Mouse (Mus musculus) lung, adult 2 months (tissue): ENCODE results near the gene Epha7. TPM values are rescaled to one million over a fixed set of nuclear protein-coding genes. Genes with fewer than 3 reads are reported as not detected.

Experiments
- DNase-seq: peaks from one replicate; pipeline ENCODE4 v3.0.0; 2022
- H3K4me1 ChIP-seq: fragments of 200-500 bp; 2 replicates; pipeline ENCODE4 v1.6.1; 2011; ENCODE audit warnings: low read length; ENCODE audit not compliant: control insufficient read depth, insufficient read depth
- H3K4me3 ChIP-seq: fragments of 200-500 bp; replicated peaks from 2 replicates; pipeline ENCODE3; 2011; ENCODE audit warnings: low read depth, mild to moderate bottlenecking, control low read depth, low read length; ENCODE audit errors: extremely low read depth
- CTCF ChIP-seq: fragments of 200-500 bp; IDR thresholded peaks from 2 replicates; pipeline ENCODE4 v1.5.1; 2011; ENCODE audit warnings: mild to moderate bottlenecking, low read length, control low read depth; ENCODE audit not compliant: insufficient read depth
- POLR2A ChIP-seq: fragments of 200-500 bp; IDR thresholded peaks from 2 replicates; pipeline ENCODE4 v1.6.1; 2011; ENCODE audit warnings: low read depth, mild to moderate bottlenecking, control low read depth, low read length, borderline replicate concordance; ENCODE audit errors: extremely low read depth
- WGBS: fragments of 180-500 bp; shearing (Covaris S2); methylation state at CpG from one replicate; pipeline ENCODE4 v1.1.7; 2018; 5-methylcytosine and 5-hydroxymethylcytosine counted together
- polyA plus RNA-seq: library from polyadenylated mRNA; depleted of rRNA; stranded (reverse); fragments of >200 nt; gene quantifications from 2 replicates; pipeline ENCODE4 v1.2.3, GENCODE M21; 2012; rRNA removed

The Epha7 gene
- polyA plus RNA-seq: 0.98 and 2.1 TPM in 2 replicates

GRCm38 (mm10) chr4:28812691-28813289, at the start of gene Epha7:
Gene Epha7, plus strand, starts transcription at chr4:28813131.
- WGBS: under 1% methylated on average over 48 of the region's 48 CpGs
- DNase-seq: peak; percentile 92
- TF ChIP-seq POLR2A (peak; percentile 86; the same call in 1 of the 2 replicates), CTCF (no peak)
- no peaks in the 10 kb centered on the region for H3K4me1 ChIP-seq
- H3K4me3 ChIP-seq: peak within 1 kb of the TSS; percentile 75

GRCm38 (mm10) chr4:28783961-28784360, 29.0 kb upstream of the Epha7 start:
- WGBS: 43% methylated on average over 3 of the region's 3 CpGs
- Histone ChIP-seq H3K4me3 (no peak overlapping the region), H3K4me1 (no peaks in the 10 kb centered on the region)
- TF ChIP-seq CTCF (no peak), POLR2A (no peak)
- DNase-seq: no peak

GRCm38 (mm10) chr4:28808800-28809199, 4.1 kb upstream of the Epha7 start:
- no peak for DNase-seq
- Histone ChIP-seq H3K4me1 (no peaks in the 10 kb centered on the region), H3K4me3 (no peak overlapping the region)
- TF ChIP-seq CTCF (no peak), POLR2A (no peak)

GRCm38 (mm10) chr4:28809703-28810102, 3.2 kb upstream of the Epha7 start:
- TF ChIP-seq CTCF (no peak), POLR2A (no peak)

GRCm38 (mm10) chr4:28813551-28814475, 882 bp downstream of the Epha7 start:
- Histone ChIP-seq H3K4me1 (no peaks in the 10 kb centered on the region), H3K4me3 (peak overlapping the region; percentile 75)
- peak; percentile 53 for DNase-seq
- TF ChIP-seq CTCF (no peak), POLR2A (no peak)
- WGBS: 1% methylated on average over 90 of the region's 94 CpGs

More at GRCm38 (mm10) chr4:28809703-28810102, 3.2 kb upstream of the Epha7 start:
- WGBS: 70% methylated on average over 4 of the region's 4 CpGs
- Histone ChIP-seq H3K4me3 (no peak overlapping the region), H3K4me1 (no peaks in the 10 kb centered on the region)
- DNase-seq: no peak

GRCm38 (mm10) chr4:28814476-28814815, 1.5 kb downstream of the Epha7 start:
- no peaks in the 10 kb centered on the region for H3K4me1 ChIP-seq
- WGBS: 3% methylated on average over 8 of the region's 8 CpGs
- no peak for DNase-seq
- TF ChIP-seq POLR2A (no peak), CTCF (no peak)
- H3K4me3 ChIP-seq: peak overlapping the region; percentile 54

- TF ChIP-seq POLR2A (peak; percentile 6; the same call in 1 of the 2 replicates), CTCF (no peak)
- DNase-seq: peak; percentile 49
- H3K4me1 ChIP-seq: no peaks in the 10 kb centered on the region
- H3K4me3 ChIP-seq: peak overlapping the region; percentile 62
- under 1% methylated on average over 72 of the region's 72 CpGs for WGBS
Measured at GRCm38 (mm10) chr4:28814816-28815620, 2.1 kb downstream of the Epha7 start.

GRCm38 (mm10) chr4:28815621-28815920, 2.6 kb downstream of the Epha7 start:
- under 1% methylated on average over 15 of the region's 15 CpGs for WGBS
- Histone ChIP-seq H3K4me1 (no peaks in the 10 kb centered on the region), H3K4me3 (peak overlapping the region; percentile 62)
- no peak for DNase-seq
- TF ChIP-seq CTCF (no peak), POLR2A (no peak)

GRCm38 (mm10) chr4:28823616-28824015, 10.7 kb downstream of the Epha7 start:
- no peaks in the 10 kb centered on the region for H3K4me1 ChIP-seq
- no peak for DNase-seq
- no peak overlapping the region for H3K4me3 ChIP-seq
- 55% methylated on average over 1 of the region's 1 CpGs for WGBS
- TF ChIP-seq CTCF: no peak
- TF ChIP-seq POLR2A: no peak
